Mouse (Mus musculus): ENCODE data around the gene Olfr1129. TPM values are rescaled to one million over a fixed set of nuclear protein-coding genes. Genes with fewer than 3 reads are reported as not detected.
"Not testable (repeated sequence)": the region's sequence is repeated elsewhere in the genome, so short reads cannot be mapped to it uniquely, and the experiment has no call there.

The Olfr1129 gene
- polyA plus RNA-seq (2012; rRNA removed): not detected in 2 replicates

DNA sequence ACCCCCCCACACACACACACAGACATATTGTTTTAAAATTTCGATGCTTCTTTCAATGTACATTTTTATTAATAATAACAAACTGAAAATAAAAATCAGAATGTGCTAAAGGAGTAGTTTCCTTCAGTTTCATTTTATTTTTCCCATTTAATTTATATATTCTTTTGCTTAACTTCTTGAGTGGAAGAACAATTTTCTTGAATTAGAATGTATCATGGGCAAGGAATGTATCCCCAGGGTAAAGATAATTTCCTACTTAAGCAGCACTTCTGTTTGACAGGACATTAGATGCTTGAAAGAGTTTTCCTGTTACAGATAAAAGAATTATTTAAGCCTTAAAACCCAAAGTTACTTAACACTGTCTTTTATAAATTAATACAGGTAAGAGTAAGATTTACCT, at the start of gene Olfr1129:
Olfr1129 (plus strand) TSS at position 301 of the 400 bp plus-strand sequence.
- H3K27ac ChIP-seq (ENCODE audit: insufficient read depth, low read length); H3K4me1 ChIP-seq (ENCODE audit: control insufficient read depth, insufficient read depth, low read length); H3K27me3 ChIP-seq (ENCODE audit: control insufficient read depth, insufficient read depth, low read length); H3K4me3 ChIP-seq (replicated peaks; ENCODE audit: insufficient read depth, low read depth, low read length); DNase-seq: not testable (repeated sequence)
- WGBS: 65% methylated on average over 1 of the region's 1 CpGs

DNA sequence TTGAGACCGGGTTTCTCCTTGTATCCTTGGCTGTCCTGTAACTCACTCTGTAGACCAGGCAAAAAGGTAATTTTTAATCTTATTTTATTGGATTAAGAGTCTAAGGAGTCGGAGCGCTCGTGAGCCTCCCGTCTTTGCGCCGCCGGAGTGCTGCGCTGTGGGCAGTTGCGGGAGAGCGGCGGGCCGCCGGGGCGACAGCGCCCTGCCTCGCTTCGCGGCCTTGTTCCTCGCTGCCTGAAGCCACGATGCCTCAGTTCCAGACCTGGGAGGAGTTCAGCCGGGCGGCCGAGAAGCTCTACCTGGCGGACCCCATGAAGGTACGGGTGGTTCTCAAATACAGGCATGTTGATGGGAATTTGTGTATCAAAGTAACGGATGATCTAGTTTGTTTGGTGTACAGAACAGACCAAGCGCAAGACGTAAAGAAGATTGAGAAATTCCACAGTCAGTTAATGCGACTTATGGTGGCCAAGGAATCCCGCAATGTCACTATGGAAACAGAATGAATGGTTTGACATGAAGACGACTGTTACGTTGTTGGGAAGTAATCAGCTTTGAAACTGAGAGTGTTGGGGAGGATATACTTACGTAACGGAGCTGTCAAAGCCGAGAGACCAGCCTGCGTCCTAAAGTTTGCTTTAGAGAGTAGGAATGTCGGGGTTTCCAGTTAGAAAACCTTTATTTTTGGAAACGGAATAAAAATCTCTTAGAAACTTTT, 47.6 kb upstream of the Olfr1129 start:
- H3K4me1 ChIP-seq (ENCODE audit: control insufficient read depth, insufficient read depth, low read length); H3K27me3 ChIP-seq (ENCODE audit: control insufficient read depth, insufficient read depth, low read length); H3K4me3 ChIP-seq (replicated peaks; ENCODE audit: insufficient read depth, low read depth, low read length); H3K27ac ChIP-seq (ENCODE audit: insufficient read depth, low read length): not testable (repeated sequence)
- peak in 1 of 2 experiments; percentile 17 for DNase-seq
- WGBS: 36% methylated on average over 39 of the region's 39 CpGs

DNA sequence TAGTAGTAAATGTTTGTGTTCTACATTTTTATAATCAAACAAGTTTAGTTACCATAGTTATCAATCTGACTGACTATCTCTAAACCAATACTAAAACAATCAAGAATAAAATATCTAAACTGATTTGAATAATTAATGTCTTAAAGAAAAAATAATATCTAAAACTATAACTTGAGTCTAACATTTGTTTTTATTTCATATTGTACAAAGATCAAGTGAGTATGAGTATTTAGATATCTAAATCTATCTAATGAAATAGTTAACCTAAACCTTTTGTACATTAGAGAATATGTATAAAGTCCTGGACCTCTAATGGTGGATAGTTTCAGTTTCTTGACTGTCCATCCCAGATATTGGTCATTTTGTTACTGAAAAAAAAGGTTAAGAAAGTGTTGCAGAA, 42.2 kb upstream of the Olfr1129 start, which contains the start of gene Olfr153:
Olfr153 (plus strand) TSS at position 301 of the 400 bp plus-strand sequence.
- Histone ChIP-seq H3K4me3 (replicated peaks; ENCODE audit: insufficient read depth, low read depth, low read length) (no peak within 1 kb of the TSS), H3K27ac (ENCODE audit: insufficient read depth, low read length) (no peak within 1 kb of the TSS), H3K27me3 (ENCODE audit: control insufficient read depth, insufficient read depth, low read length) (no peaks in the 10 kb centered on the region), H3K4me1 (ENCODE audit: control insufficient read depth, insufficient read depth, low read length) (no peaks in the 10 kb centered on the region)
- no peak for TF ChIP-seq POLR2A (IDR thresholded peaks at IDR 0.05; ENCODE audit: borderline replicate concordance, insufficient read depth, low read length)
- TF ChIP-seq CTCF (IDR thresholded peaks at IDR 0.05; ENCODE audit: borderline replicate concordance, insufficient read depth, low read depth, low read length): no peak
- DNase-seq: no peak

DNA sequence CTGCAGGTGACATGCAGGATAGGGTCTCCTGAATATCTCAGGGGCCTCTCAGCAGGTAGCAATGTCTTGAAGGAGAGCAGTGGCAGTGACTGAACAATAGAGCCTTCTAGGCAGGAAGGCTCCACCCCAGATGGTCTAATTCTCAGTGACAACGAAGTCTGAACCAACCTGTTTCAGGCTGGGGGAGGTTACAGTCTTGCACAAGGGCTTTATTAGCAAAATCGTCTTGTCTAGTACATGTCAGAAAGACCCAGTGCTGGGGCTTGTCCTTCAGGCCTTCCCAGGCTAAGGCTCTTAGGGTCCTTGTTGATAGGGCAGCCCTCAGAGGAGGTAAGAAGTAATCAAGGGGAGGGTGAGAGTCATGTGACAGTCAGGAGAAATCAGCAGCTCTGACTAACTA, 38.9 kb upstream of the Olfr1129 start:
- Histone ChIP-seq H3K4me1 (ENCODE audit: control insufficient read depth, insufficient read depth, low read length) (no peaks in the 10 kb centered on the region), H3K4me3 (replicated peaks; ENCODE audit: insufficient read depth, low read depth, low read length) (no peak overlapping the region), H3K27me3 (ENCODE audit: control insufficient read depth, insufficient read depth, low read length) (no peaks in the 10 kb centered on the region), H3K27ac (ENCODE audit: insufficient read depth, low read length) (no peak overlapping the region)
- DNase-seq: no peak
- TF ChIP-seq CTCF (IDR thresholded peaks at IDR 0.05; ENCODE audit: borderline replicate concordance, insufficient read depth, low read depth, low read length) (no peak), POLR2A (IDR thresholded peaks at IDR 0.05; ENCODE audit: borderline replicate concordance, insufficient read depth, low read length) (no peak)
- 52% methylated on average over 2 of the region's 2 CpGs for WGBS

DNA sequence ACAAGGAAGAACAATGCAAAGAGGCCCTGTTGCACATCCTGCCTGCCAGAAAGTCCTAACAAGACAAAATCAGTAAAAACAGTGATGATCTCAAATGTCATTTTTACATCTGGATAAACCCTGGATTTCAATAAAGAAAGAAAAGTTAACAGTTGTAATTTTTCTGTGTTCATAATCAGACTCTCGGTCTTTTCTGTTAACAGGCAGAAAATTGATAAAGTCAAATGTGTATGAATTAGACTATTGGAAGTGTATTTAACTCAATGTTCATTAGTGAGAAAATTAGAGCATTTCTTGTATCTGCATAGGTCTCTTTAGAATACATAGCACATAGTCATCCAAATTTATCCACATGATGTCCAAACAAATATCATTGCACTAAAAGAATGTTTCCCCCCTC, 28.3 kb upstream of the Olfr1129 start, which contains the start of gene Olfr1128:
Olfr1128 (minus strand) TSS at position 101 of the 400 bp plus-strand sequence.
- Histone ChIP-seq H3K27me3 (ENCODE audit: control insufficient read depth, insufficient read depth, low read length) (no peaks in the 10 kb centered on the region), H3K27ac (ENCODE audit: insufficient read depth, low read length) (no peak within 1 kb of the TSS), H3K4me1 (ENCODE audit: control insufficient read depth, insufficient read depth, low read length) (no peaks in the 10 kb centered on the region), H3K4me3 (replicated peaks; ENCODE audit: insufficient read depth, low read depth, low read length) (no peak within 1 kb of the TSS)
- 81% methylated on average over 1 of the region's 1 CpGs for WGBS
- DNase-seq: no peak
- no peak for TF ChIP-seq CTCF (IDR thresholded peaks at IDR 0.05; ENCODE audit: borderline replicate concordance, insufficient read depth, low read depth, low read length)
- TF ChIP-seq POLR2A (IDR thresholded peaks at IDR 0.05; ENCODE audit: borderline replicate concordance, insufficient read depth, low read length): no peak

DNA sequence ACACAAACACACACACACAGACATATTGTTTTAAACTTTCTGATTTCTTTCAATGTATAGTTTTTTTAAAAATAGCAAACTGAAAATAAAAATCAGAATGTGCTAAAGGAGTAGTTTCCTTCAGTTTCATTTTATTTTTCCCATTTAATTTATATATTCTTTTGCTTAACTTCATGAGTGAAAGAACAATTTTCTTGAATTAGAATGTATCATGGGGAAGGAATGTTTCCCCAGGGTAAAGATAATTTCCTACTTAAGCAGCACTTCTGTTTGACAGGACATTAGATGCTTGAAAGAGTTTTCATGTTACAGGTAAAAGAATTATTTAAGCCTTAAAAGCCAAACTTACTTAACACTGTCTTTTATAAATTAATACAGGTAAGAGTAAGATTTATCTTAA, 32.2 kb downstream of the Olfr1129 start, which contains the start of gene Olfr1130:
Olfr1130 (plus strand) TSS at position 301 of the 400 bp plus-strand sequence.
- DNase-seq; H3K4me1 ChIP-seq (ENCODE audit: control insufficient read depth, insufficient read depth, low read length); H3K27ac ChIP-seq (ENCODE audit: insufficient read depth, low read length); H3K4me3 ChIP-seq (replicated peaks; ENCODE audit: insufficient read depth, low read depth, low read length); H3K27me3 ChIP-seq (ENCODE audit: control insufficient read depth, insufficient read depth, low read length): not testable (repeated sequence)

DNA sequence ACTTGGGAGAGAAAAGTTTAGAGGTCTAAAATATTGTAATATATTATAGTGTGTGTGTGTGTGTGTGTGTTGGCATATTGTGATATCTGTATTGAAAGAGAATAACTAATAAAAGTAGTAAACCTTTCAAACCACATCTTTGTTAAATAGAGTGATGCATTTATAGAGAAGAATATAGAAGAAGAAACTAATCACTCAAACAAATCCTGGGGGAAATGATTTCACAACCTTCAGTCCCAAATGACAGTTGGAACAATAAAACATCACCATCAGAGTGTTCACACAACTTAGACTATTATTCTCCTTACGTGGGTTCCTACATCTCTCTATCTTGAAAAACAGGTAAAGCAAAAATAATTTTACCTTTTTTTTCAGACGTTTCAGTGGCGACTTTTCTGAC, 53.1 kb downstream of the Olfr1129 start, which contains the start of gene Olfr1131:
Olfr1131 (plus strand) TSS at position 301 of the 400 bp plus-strand sequence.
- WGBS: 69% methylated on average over 3 of the region's 3 CpGs

More for the DNA sequence above, 53.1 kb downstream of the Olfr1129 start, which contains the start of gene Olfr1131:
- Histone ChIP-seq H3K4me1 (ENCODE audit: control insufficient read depth, insufficient read depth, low read length) (no peaks in the 10 kb centered on the region), H3K27ac (ENCODE audit: insufficient read depth, low read length) (no peak within 1 kb of the TSS), H3K27me3 (ENCODE audit: control insufficient read depth, insufficient read depth, low read length) (no peaks in the 10 kb centered on the region), H3K4me3 (replicated peaks; ENCODE audit: insufficient read depth, low read depth, low read length) (no peak within 1 kb of the TSS)
- TF ChIP-seq CTCF (IDR thresholded peaks at IDR 0.05; ENCODE audit: borderline replicate concordance, insufficient read depth, low read depth, low read length): no peak
- no peak for TF ChIP-seq POLR2A (IDR thresholded peaks at IDR 0.05; ENCODE audit: borderline replicate concordance, insufficient read depth, low read length)
- DNase-seq: no peak

Other genes with a start within 250 kb of the Olfr1129 start
- gene Olfr1120, start 219.1 kb upstream of the Olfr1129 start, polyA plus RNA-seq (2012; rRNA removed): not detected in 2 replicates
- gene Olfr1121, start 204.0 kb upstream of the Olfr1129 start, polyA plus RNA-seq (2012; rRNA removed): not detected in 2 replicates
- gene Olfr1122, start 188.1 kb upstream of the Olfr1129 start, polyA plus RNA-seq (2012; rRNA removed): not detected in 2 replicates
- not detected in 2 replicates for gene Olfr1123, start 157.3 kb upstream of the Olfr1129 start, polyA plus RNA-seq (2012; rRNA removed)
- gene Olfr1124, start 143.6 kb upstream of the Olfr1129 start, polyA plus RNA-seq (2012; rRNA removed): not detected in 2 replicates
- gene Olfr1126, start 119.9 kb upstream of the Olfr1129 start, polyA plus RNA-seq (2012; rRNA removed): not detected in 2 replicates
- not detected in 2 replicates for gene Pramel7, start 76.8 kb upstream of the Olfr1129 start, polyA plus RNA-seq (2012; rRNA removed)
- gene Pramel6, start 67.3 kb upstream of the Olfr1129 start, polyA plus RNA-seq (2012; rRNA removed): not detected in 2 replicates
- 0.08 TPM in 1 of 2 replicates, not detected in the other for gene Olfr153, start 42.1 kb upstream of the Olfr1129 start, polyA plus RNA-seq (2012; rRNA removed)
- not detected in 2 replicates for gene Olfr1128, start 28.4 kb upstream of the Olfr1129 start, polyA plus RNA-seq (2012; rRNA removed)
- gene Olfr1130, start 32.3 kb downstream of the Olfr1129 start, polyA plus RNA-seq (2012; rRNA removed): not detected in 2 replicates
- not detected in 2 replicates for gene Olfr1131, start 53.2 kb downstream of the Olfr1129 start, polyA plus RNA-seq (2012; rRNA removed)
- not detected in 2 replicates for gene Olfr1132, start 63.6 kb downstream of the Olfr1129 start, polyA plus RNA-seq (2012; rRNA removed)
- not detected in 2 replicates for gene Olfr1133, start 73.5 kb downstream of the Olfr1129 start, polyA plus RNA-seq (2012; rRNA removed)
- not detected in 2 replicates for gene Olfr1134, start 84.6 kb downstream of the Olfr1129 start, polyA plus RNA-seq (2012; rRNA removed)
- not detected in 2 replicates for gene Olfr1135, start 99.8 kb downstream of the Olfr1129 start, polyA plus RNA-seq (2012; rRNA removed)
- not detected in 2 replicates for gene Olfr1136, start 120.0 kb downstream of the Olfr1129 start, polyA plus RNA-seq (2012; rRNA removed)
- gene Olfr1137, start 139.3 kb downstream of the Olfr1129 start, polyA plus RNA-seq (2012; rRNA removed): not detected in 2 replicates
- gene Olfr1138, start 166.1 kb downstream of the Olfr1129 start, polyA plus RNA-seq (2012; rRNA removed): not detected in 2 replicates
- not detected in 2 replicates for gene Olfr1140, start 169.8 kb downstream of the Olfr1129 start, polyA plus RNA-seq (2012; rRNA removed)
- gene Olfr1141, start 180.1 kb downstream of the Olfr1129 start, polyA plus RNA-seq (2012; rRNA removed): not detected in 2 replicates
- gene Olfr152, start 205.6 kb downstream of the Olfr1129 start, polyA plus RNA-seq (2012; rRNA removed): not detected in 2 replicates
- gene Olfr1143, start 226.7 kb downstream of the Olfr1129 start, polyA plus RNA-seq (2012; rRNA removed): not detected in 2 replicates
- gene Olfr1145, start 235.9 kb downstream of the Olfr1129 start, polyA plus RNA-seq (2012; rRNA removed): not detected in 2 replicates

Data from cerebellum, adult 2 months (tissue).